Mouse (Mus musculus): ENCODE data around the gene Runx2. TPM values are rescaled to one million over a fixed set of nuclear protein-coding genes. Genes with fewer than 3 reads are reported as not detected.

Runx2 gene
- polyA plus RNA-seq, 1 experiment from 2014 or later = 0.52 TPM

DNA sequence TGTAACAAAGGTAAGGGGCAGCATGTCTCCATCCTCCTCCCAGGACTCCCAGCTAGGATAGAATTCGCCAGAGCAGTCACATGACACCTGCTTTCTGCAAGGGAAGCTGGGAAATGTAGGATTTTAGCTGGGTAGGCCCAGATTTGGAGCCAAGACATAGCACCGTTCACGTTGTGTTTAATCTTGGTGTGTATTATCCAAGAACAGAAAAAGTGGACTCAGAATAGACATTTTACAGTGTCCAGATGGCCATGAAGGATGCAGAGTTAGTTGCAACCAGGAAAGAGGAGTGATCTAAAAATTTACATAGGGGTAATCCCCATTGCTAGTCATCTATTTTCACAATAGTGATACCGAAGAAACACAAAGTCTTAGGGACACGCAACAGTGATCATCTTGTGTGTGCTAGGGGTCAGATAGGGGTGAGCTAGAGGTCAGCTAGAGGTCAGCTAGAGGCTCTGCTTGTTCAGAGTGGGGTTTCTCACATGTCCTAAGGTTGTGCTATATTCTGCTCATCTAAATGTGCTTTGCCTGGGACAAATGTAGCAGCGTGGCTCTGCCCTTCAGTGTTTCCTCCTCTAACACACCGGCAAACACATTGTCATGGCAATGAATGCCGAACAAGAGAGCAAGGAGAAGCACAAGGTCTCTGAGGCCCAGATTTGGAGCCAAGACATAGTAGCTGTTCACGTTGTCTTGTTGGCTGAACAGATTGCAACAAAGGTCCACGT is 326.9 kb downstream of the Runx2 start:
- Histone ChIP-seq H3K4me2 (replicated peaks) (no peak overlapping the region), H3K27ac (no peak overlapping the region), H3K36me3 (replicated peaks; ENCODE audit: control insufficient read depth, insufficient read depth) (no peaks in the 10 kb centered on the region), H3K9ac (no peak overlapping the region), H3K4me3 (replicated peaks; ENCODE audit: low read length) (no peak overlapping the region), H3K4me1 (replicated peaks; ENCODE audit: control insufficient read depth, insufficient read depth, low read length) (no peaks in the 10 kb centered on the region), H3K9me3 (ENCODE audit: control insufficient read depth, low read length) (no peaks in the 10 kb centered on the region), H3K27me3 (ENCODE audit: control insufficient read depth, insufficient read depth, low read length) (no peaks in the 10 kb centered on the region)
- ATAC-seq (ENCODE audit: low FRiP score) (no peak), DNase-seq (ENCODE audit: low spot score) (no peak)
- WGBS = 81% methylated on average over 10 of the region's 10 CpGs

DNA sequence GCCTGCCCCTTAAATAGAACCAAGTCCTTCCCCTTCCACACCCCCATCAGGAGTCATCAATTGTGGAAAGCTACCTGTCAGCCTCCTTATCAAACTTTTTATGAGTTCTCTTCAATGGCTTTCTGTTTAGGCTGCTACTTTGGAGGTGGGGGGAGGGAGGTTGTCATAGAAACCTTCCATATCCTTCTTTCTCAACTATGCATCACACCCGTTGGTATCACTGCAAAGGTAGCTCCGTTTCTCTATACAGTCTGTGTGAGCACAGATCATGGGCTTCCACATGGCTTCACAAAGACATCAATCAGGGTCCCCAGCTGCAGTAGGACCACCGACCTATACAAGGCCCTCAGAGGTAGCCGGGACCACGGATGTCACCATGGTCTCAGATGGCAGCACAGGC is 329.3 kb downstream of the Runx2 start:
- Histone ChIP-seq H3K4me2 (replicated peaks) (no peak overlapping the region), H3K9me3 (ENCODE audit: control insufficient read depth, low read length) (no peaks in the 10 kb centered on the region), H3K27ac (no peak overlapping the region), H3K36me3 (replicated peaks; ENCODE audit: control insufficient read depth, insufficient read depth) (no peaks in the 10 kb centered on the region), H3K9ac (no peak overlapping the region), H3K27me3 (ENCODE audit: control insufficient read depth, insufficient read depth, low read length) (no peaks in the 10 kb centered on the region), H3K4me1 (replicated peaks; ENCODE audit: control insufficient read depth, insufficient read depth, low read length) (no peaks in the 10 kb centered on the region), H3K4me3 (replicated peaks; ENCODE audit: low read length) (no peak overlapping the region)
- ATAC-seq (ENCODE audit: low FRiP score) (no peak), DNase-seq (ENCODE audit: low spot score) (no peak)
- WGBS = 85% methylated on average over 5 of the region's 5 CpGs

GRCm38 (mm10) chr17:44479918-44480317 is 334.7 kb downstream of the Runx2 start:
- Histone ChIP-seq H3K9ac (no peak overlapping the region), H3K4me1 (replicated peaks; ENCODE audit: control insufficient read depth, insufficient read depth, low read length) (no peaks in the 10 kb centered on the region), H3K4me3 (replicated peaks; ENCODE audit: low read length) (no peak overlapping the region), H3K36me3 (replicated peaks; ENCODE audit: control insufficient read depth, insufficient read depth) (no peaks in the 10 kb centered on the region), H3K27me3 (ENCODE audit: control insufficient read depth, insufficient read depth, low read length) (no peaks in the 10 kb centered on the region), H3K27ac (no peak overlapping the region), H3K9me3 (ENCODE audit: control insufficient read depth, low read length) (no peaks in the 10 kb centered on the region), H3K4me2 (replicated peaks) (no peak overlapping the region)
- 37% methylated on average over 5 of the region's 5 CpGs for WGBS
- ATAC-seq (ENCODE audit: low FRiP score) = no peak
- no peak for DNase-seq (ENCODE audit: low spot score)

- H3K36me3 ChIP-seq (replicated peaks; ENCODE audit: control insufficient read depth, insufficient read depth) = no peaks in the 10 kb centered on the region
- no peaks in the 10 kb centered on the region for H3K9me3 ChIP-seq (ENCODE audit: control insufficient read depth, low read length)
- no peak overlapping the region for H3K4me3 ChIP-seq (replicated peaks; ENCODE audit: low read length)
- H3K4me2 ChIP-seq (replicated peaks) = no peak overlapping the region
- DNase-seq (ENCODE audit: low spot score) (no peak), ATAC-seq (ENCODE audit: low FRiP score) (no peak)
- H3K9ac ChIP-seq = no peak overlapping the region
- H3K27me3 ChIP-seq (ENCODE audit: control insufficient read depth, insufficient read depth, low read length) = no peaks in the 10 kb centered on the region
- WGBS = 73% methylated on average over 4 of the region's 4 CpGs
- H3K27ac ChIP-seq = no peak overlapping the region
- H3K4me1 ChIP-seq (replicated peaks; ENCODE audit: control insufficient read depth, insufficient read depth, low read length) = no peaks in the 10 kb centered on the region
Measured at GRCm38 (mm10) chr17:44479491-44479890, 335.1 kb downstream of the Runx2 start.

DNA sequence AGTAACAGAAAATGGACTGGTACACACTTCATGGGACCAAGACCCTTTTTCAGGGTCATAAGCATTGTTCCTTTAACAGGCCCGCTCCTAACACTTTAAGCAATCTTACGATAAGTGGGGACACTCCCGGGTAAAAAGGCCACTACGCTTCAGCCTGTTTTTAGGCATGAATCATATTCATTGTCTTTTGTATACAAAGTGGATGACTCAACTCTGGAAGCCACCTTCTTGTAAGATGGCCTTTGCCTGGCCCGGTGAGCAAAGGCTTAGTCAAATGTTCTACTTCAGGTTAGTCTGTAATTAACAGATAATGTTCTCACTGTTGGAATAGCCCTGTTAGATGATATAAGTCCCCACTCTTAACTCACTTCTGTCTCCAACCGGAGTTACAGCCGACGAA is 338.7 kb downstream of the Runx2 start:
- H3K4me3 ChIP-seq (replicated peaks; ENCODE audit: low read length) = no peak overlapping the region
- H3K4me1 ChIP-seq (replicated peaks; ENCODE audit: control insufficient read depth, insufficient read depth, low read length) = no peaks in the 10 kb centered on the region
- H3K27ac ChIP-seq = no peak overlapping the region
- no peaks in the 10 kb centered on the region for H3K36me3 ChIP-seq (replicated peaks; ENCODE audit: control insufficient read depth, insufficient read depth)
- WGBS = 99% methylated on average over 8 of the region's 8 CpGs
- DNase-seq (ENCODE audit: low spot score) = no peak
- no peak overlapping the region for H3K9ac ChIP-seq
- no peaks in the 10 kb centered on the region for H3K27me3 ChIP-seq (ENCODE audit: control insufficient read depth, insufficient read depth, low read length)
- H3K4me2 ChIP-seq (replicated peaks) = no peak overlapping the region
- H3K9me3 ChIP-seq (ENCODE audit: control insufficient read depth, low read length) = no peaks in the 10 kb centered on the region
- ATAC-seq (ENCODE audit: low FRiP score) = no peak

DNA sequence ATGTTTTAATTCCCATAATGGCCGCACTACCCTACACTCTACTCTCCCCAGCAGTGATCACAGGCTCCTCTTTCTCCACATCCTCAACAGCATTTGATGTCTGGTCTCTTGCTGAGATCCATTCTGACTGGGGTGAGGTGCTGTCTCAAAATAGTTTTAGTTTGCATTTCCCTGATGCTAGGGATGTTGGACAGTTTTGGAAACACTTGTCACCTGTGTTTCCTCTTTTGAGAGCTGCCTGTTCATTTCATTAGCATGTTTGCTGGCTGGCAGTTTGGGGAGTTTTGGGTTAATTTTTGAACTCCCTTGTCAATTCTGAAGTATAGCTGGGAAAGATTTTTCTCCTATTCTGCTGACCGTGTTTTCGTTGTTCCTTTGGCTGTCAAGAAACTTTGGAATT is 340.3 kb downstream of the Runx2 start:
- Histone ChIP-seq H3K36me3 (replicated peaks; ENCODE audit: control insufficient read depth, insufficient read depth) (no peaks in the 10 kb centered on the region), H3K27ac (no peak overlapping the region), H3K9ac (no peak overlapping the region), H3K4me3 (replicated peaks; ENCODE audit: low read length) (no peak overlapping the region), H3K4me2 (replicated peaks) (no peak overlapping the region), H3K4me1 (replicated peaks; ENCODE audit: control insufficient read depth, insufficient read depth, low read length) (no peaks in the 10 kb centered on the region), H3K27me3 (ENCODE audit: control insufficient read depth, insufficient read depth, low read length) (no peaks in the 10 kb centered on the region), H3K9me3 (ENCODE audit: control insufficient read depth, low read length) (no peaks in the 10 kb centered on the region)
- no peak for ATAC-seq (ENCODE audit: low FRiP score)
- DNase-seq (ENCODE audit: low spot score) = no peak
- 74% methylated on average over 3 of the region's 3 CpGs for WGBS

- H3K36me3 ChIP-seq (replicated peaks; ENCODE audit: control insufficient read depth, insufficient read depth) = no peaks in the 10 kb centered on the region
- H3K4me1 ChIP-seq (replicated peaks; ENCODE audit: control insufficient read depth, insufficient read depth, low read length) = no peaks in the 10 kb centered on the region
- DNase-seq (ENCODE audit: low spot score) (no peak), ATAC-seq (ENCODE audit: low FRiP score) (no peak)
- H3K4me3 ChIP-seq (replicated peaks; ENCODE audit: low read length) = no peak overlapping the region
- 59% methylated on average over 7 of the region's 7 CpGs for WGBS
- no peaks in the 10 kb centered on the region for H3K9me3 ChIP-seq (ENCODE audit: control insufficient read depth, low read length)
- no peak overlapping the region for H3K27ac ChIP-seq
- no peaks in the 10 kb centered on the region for H3K27me3 ChIP-seq (ENCODE audit: control insufficient read depth, insufficient read depth, low read length)
- H3K4me2 ChIP-seq (replicated peaks) = no peak overlapping the region
- H3K9ac ChIP-seq = no peak overlapping the region
Measured at GRCm38 (mm10) chr17:44472695-44473094, 341.9 kb downstream of the Runx2 start.

GRCm38 (mm10) chr17:44463679-44464078 is 350.9 kb downstream of the Runx2 start:
- Histone ChIP-seq H3K4me3 (replicated peaks; ENCODE audit: low read length) (no peak overlapping the region), H3K4me1 (replicated peaks; ENCODE audit: control insufficient read depth, insufficient read depth, low read length) (no peaks in the 10 kb centered on the region), H3K27ac (no peak overlapping the region), H3K27me3 (ENCODE audit: control insufficient read depth, insufficient read depth, low read length) (no peaks in the 10 kb centered on the region), H3K36me3 (replicated peaks; ENCODE audit: control insufficient read depth, insufficient read depth) (no peaks in the 10 kb centered on the region), H3K9ac (no peak overlapping the region), H3K9me3 (ENCODE audit: control insufficient read depth, low read length) (no peaks in the 10 kb centered on the region), H3K4me2 (replicated peaks) (no peak overlapping the region)
- DNase-seq (ENCODE audit: low spot score) = no peak
- no peak for ATAC-seq (ENCODE audit: low FRiP score)
- WGBS = 90% methylated on average over 4 of the region's 4 CpGs

GRCm38 (mm10) chr17:44460156-44460555 is 354.4 kb downstream of the Runx2 start:
- no peak overlapping the region for H3K4me2 ChIP-seq (replicated peaks)
- H3K9ac ChIP-seq = no peak overlapping the region
- WGBS = 89% methylated on average over 6 of the region's 6 CpGs
- H3K27me3 ChIP-seq (ENCODE audit: control insufficient read depth, insufficient read depth, low read length) = no peaks in the 10 kb centered on the region
- no peak overlapping the region for H3K4me3 ChIP-seq (replicated peaks; ENCODE audit: low read length)
- no peaks in the 10 kb centered on the region for H3K9me3 ChIP-seq (ENCODE audit: control insufficient read depth, low read length)
- no peaks in the 10 kb centered on the region for H3K36me3 ChIP-seq (replicated peaks; ENCODE audit: control insufficient read depth, insufficient read depth)
- ATAC-seq (ENCODE audit: low FRiP score) = no peak
- no peaks in the 10 kb centered on the region for H3K4me1 ChIP-seq (replicated peaks; ENCODE audit: control insufficient read depth, insufficient read depth, low read length)
- H3K27ac ChIP-seq = no peak overlapping the region
- DNase-seq (ENCODE audit: low spot score) = no peak

DNA sequence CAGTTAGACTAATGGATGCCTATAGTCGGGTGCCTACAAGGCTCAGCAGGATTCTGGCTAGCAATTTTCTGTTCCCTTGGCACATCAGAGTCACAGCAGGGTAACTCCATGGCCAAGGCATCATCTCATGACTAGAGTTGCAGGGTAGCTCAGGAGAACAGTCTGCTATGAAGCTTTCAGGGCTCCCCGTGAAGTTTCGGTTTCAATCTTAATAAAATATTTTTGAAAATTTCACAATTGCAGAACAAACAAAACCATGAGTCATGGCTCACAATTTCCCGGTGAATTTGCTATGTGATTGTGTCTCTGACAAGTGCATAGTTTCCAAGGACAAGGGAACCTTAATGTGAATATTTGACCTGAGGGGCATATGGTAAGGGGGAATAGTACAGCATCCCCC is 355.6 kb downstream of the Runx2 start:
- WGBS = 91% methylated on average over 4 of the region's 4 CpGs
- H3K36me3 ChIP-seq (replicated peaks; ENCODE audit: control insufficient read depth, insufficient read depth) = no peaks in the 10 kb centered on the region
- no peaks in the 10 kb centered on the region for H3K27me3 ChIP-seq (ENCODE audit: control insufficient read depth, insufficient read depth, low read length)
- no peak overlapping the region for H3K27ac ChIP-seq
- no peak overlapping the region for H3K4me3 ChIP-seq (replicated peaks; ENCODE audit: low read length)
- ATAC-seq (ENCODE audit: low FRiP score) (no peak), DNase-seq (ENCODE audit: low spot score) (no peak)
- no peaks in the 10 kb centered on the region for H3K9me3 ChIP-seq (ENCODE audit: control insufficient read depth, low read length)
- H3K9ac ChIP-seq = no peak overlapping the region
- H3K4me1 ChIP-seq (replicated peaks; ENCODE audit: control insufficient read depth, insufficient read depth, low read length) = no peaks in the 10 kb centered on the region
- no peak overlapping the region for H3K4me2 ChIP-seq (replicated peaks)
